Mouse (Mus musculus) ovary, postnatal 36 days (tissue): ENCODE measurements around the gene Gabrb1.

Experiments used
- DNase-seq: peaks from one replicate; pipeline ENCODE4 v3.0.0; 2022; ENCODE audit warnings: low spot score, mixed read lengths

Gabrb1 gene

GRCm38 (mm10) chr5:71830342-71830741, 172.4 kb downstream of the Gabrb1 start:
- DNase-seq, result no peak

GRCm38 (mm10) chr5:71842241-71842640, 184.3 kb downstream of the Gabrb1 start:
- DNase-seq, result no peak

GRCm38 (mm10) chr5:71898214-71898613, 240.3 kb downstream of the Gabrb1 start:
- no peak for DNase-seq

- DNase-seq, result no peak
Observed at GRCm38 (mm10) chr5:71903399-71903798, 245.5 kb downstream of the Gabrb1 start.

GRCm38 (mm10) chr5:71914028-71914427, 256.1 kb downstream of the Gabrb1 start:
- no peak for DNase-seq

GRCm38 (mm10) chr5:71915711-71916110, 257.8 kb downstream of the Gabrb1 start:
- DNase-seq, result no peak

GRCm38 (mm10) chr5:71917206-71917605, 259.3 kb downstream of the Gabrb1 start:
- no peak for DNase-seq

GRCm38 (mm10) chr5:71923636-71924035, 265.7 kb downstream of the Gabrb1 start:
- no peak for DNase-seq

GRCm38 (mm10) chr5:71926336-71926735, 268.4 kb downstream of the Gabrb1 start:
- DNase-seq, result no peak

- DNase-seq, result no peak
Observed at GRCm38 (mm10) chr5:71930036-71930435, 272.1 kb downstream of the Gabrb1 start.

GRCm38 (mm10) chr5:71951398-71951797, 293.5 kb downstream of the Gabrb1 start:
- DNase-seq, result no peak

- no peak for DNase-seq
Observed at GRCm38 (mm10) chr5:71955070-71955685, 297.3 kb downstream of the Gabrb1 start.

- DNase-seq, result no peak
Observed at GRCm38 (mm10) chr5:71964876-71965432, 307.0 kb downstream of the Gabrb1 start.

- DNase-seq, result no peak
Observed at GRCm38 (mm10) chr5:71965529-71965928, 307.6 kb downstream of the Gabrb1 start.

- DNase-seq, result no peak
Observed at GRCm38 (mm10) chr5:71970140-71970800, 312.4 kb downstream of the Gabrb1 start.

- DNase-seq, result no peak
Observed at GRCm38 (mm10) chr5:71972831-71973230, 314.9 kb downstream of the Gabrb1 start.

GRCm38 (mm10) chr5:71976133-71976532, 318.2 kb downstream of the Gabrb1 start:
- no peak for DNase-seq

- DNase-seq, result no peak
Observed at GRCm38 (mm10) chr5:71976571-71977061, 318.7 kb downstream of the Gabrb1 start.

- DNase-seq, result no peak
Observed at GRCm38 (mm10) chr5:71986561-71986960, 328.6 kb downstream of the Gabrb1 start.

GRCm38 (mm10) chr5:71986983-71987398, 329.1 kb downstream of the Gabrb1 start:
- no peak for DNase-seq

GRCm38 (mm10) chr5:71999466-71999865, 341.6 kb downstream of the Gabrb1 start:
- DNase-seq, result no peak

- DNase-seq, result no peak
Observed at GRCm38 (mm10) chr5:72003811-72004435, 346.0 kb downstream of the Gabrb1 start.

- no peak for DNase-seq
Observed at GRCm38 (mm10) chr5:72036954-72037353, 379.0 kb downstream of the Gabrb1 start.
